Mouse (Mus musculus): ENCODE data around the gene Bcas3.

DNA sequence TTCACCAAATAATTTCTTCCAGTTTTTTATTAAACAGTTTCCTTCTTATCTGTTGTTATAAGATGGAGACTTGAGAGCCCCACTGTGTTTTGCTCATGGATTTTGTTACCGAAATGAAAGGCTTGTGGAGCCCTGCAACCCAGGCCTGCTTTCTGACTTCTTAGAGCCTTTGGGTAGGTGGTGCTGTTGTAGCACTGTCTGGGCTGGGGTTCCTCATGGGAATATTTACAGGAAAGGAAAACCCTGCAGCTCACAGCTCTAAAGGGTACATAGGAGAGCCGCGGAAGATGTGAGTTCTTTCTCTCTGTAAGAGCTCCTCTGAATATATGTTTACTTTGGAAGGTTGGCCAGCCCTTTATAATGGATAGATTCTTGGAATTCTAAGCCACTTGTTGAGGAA lies 41.0 kb downstream of the Bcas3 start:
- TF ChIP-seq CTCF (IDR thresholded peaks at IDR 0.05; ENCODE audit: extremely low read depth, insufficient read depth, insufficient read length, insufficient replicate concordance), result no peak
- no peak for TF ChIP-seq POLR2A (IDR thresholded peaks at IDR 0.05; ENCODE audit: low read depth, low read length)
